Mouse (Mus musculus) cortical plate, adult 2 months (tissue): ENCODE data around the gene Gm17571.

Experiments
- CTCF ChIP-seq: fragments of 200-500 bp; IDR thresholded peaks from 2 replicates; pipeline ENCODE4 v1.5.1; 2011; ENCODE audit warnings: mild to moderate bottlenecking, control low read depth, low read length; ENCODE audit not compliant: insufficient read depth; ENCODE audit errors: extremely low read depth
- POLR2A ChIP-seq: fragments of 200-500 bp; IDR thresholded peaks from 2 replicates; pipeline ENCODE4 v1.6.1; 2011; ENCODE audit warnings: mild to moderate bottlenecking, low read length, control low read depth; ENCODE audit not compliant: insufficient read depth; ENCODE audit errors: extremely low read depth

GRCm38 (mm10) chr9:13459371-13459770 lies 12.8 kb upstream of the Gm17571 start:
- TF ChIP-seq CTCF (no peak), POLR2A (no peak)
